Mouse (Mus musculus): ENCODE data around the gene 9130019O22Rik.
"Not testable (repeated sequence)": the region's sequence is repeated elsewhere in the genome, so short reads cannot be mapped to it uniquely, and the experiment has no call there.

9130019O22Rik gene

GRCm38 (mm10) chr7:127386641-127387392 is at the start of gene 9130019O22Rik:
9130019O22Rik (minus strand) TSS chr7:127387166.
- DNase-seq (ENCODE audit: low spot score), result peak; percentile 86

- no peak for DNase-seq (ENCODE audit: low spot score)
Observed at GRCm38 (mm10) chr7:127435206-127435605, 48.2 kb upstream of the 9130019O22Rik start.

GRCm38 (mm10) chr7:127426354-127426753 is 39.4 kb upstream of the 9130019O22Rik start:
- no peak for DNase-seq (ENCODE audit: low spot score)

- DNase-seq (ENCODE audit: low spot score), result no peak
Observed at GRCm38 (mm10) chr7:127425911-127426310, 38.9 kb upstream of the 9130019O22Rik start.

- DNase-seq (ENCODE audit: low spot score), result no peak
Observed at GRCm38 (mm10) chr7:127425291-127425690, 38.3 kb upstream of the 9130019O22Rik start.

- peak; percentile 14 for DNase-seq (ENCODE audit: low spot score)
Observed at GRCm38 (mm10) chr7:127422247-127422646, 35.3 kb upstream of the 9130019O22Rik start.

- peak; percentile 98 for DNase-seq (ENCODE audit: low spot score)
Observed at GRCm38 (mm10) chr7:127421388-127422191, 34.6 kb upstream of the 9130019O22Rik start, which contains the start of gene Zfp688. Zfp688 (minus strand) TSS chr7:127422068.

GRCm38 (mm10) chr7:127411418-127411817 is 24.5 kb upstream of the 9130019O22Rik start:
- DNase-seq (ENCODE audit: low spot score), result no peak

- DNase-seq (ENCODE audit: low spot score), result peak; percentile 83
Observed at GRCm38 (mm10) chr7:127406002-127406987, 19.3 kb upstream of the 9130019O22Rik start, which contains the start of gene Zfp764. Zfp764 (minus strand) TSS chr7:127406822.

GRCm38 (mm10) chr7:127404101-127404500 is 17.1 kb upstream of the 9130019O22Rik start:
- DNase-seq (ENCODE audit: low spot score), result not testable (repeated sequence)

- no peak for DNase-seq (ENCODE audit: low spot score)
Observed at GRCm38 (mm10) chr7:127402980-127403379, 16.0 kb upstream of the 9130019O22Rik start.

- no peak for DNase-seq (ENCODE audit: low spot score)
Observed at GRCm38 (mm10) chr7:127400355-127400754, 13.4 kb upstream of the 9130019O22Rik start.

- DNase-seq (ENCODE audit: low spot score), result no peak
Observed at GRCm38 (mm10) chr7:127393944-127394333, 7.0 kb upstream of the 9130019O22Rik start.

GRCm38 (mm10) chr7:127393157-127393943 is 6.4 kb upstream of the 9130019O22Rik start, which contains the start of gene E430018J23Rik:
E430018J23Rik (minus strand) TSS chr7:127393629.
- peak; percentile 92 for DNase-seq (ENCODE audit: low spot score)

- DNase-seq (ENCODE audit: low spot score), result no peak
Observed at GRCm38 (mm10) chr7:127392251-127392824, 5.4 kb upstream of the 9130019O22Rik start.

GRCm38 (mm10) chr7:127391538-127391937 is 4.6 kb upstream of the 9130019O22Rik start:
- DNase-seq (ENCODE audit: low spot score), result no peak

- no peak for DNase-seq (ENCODE audit: low spot score)
Observed at GRCm38 (mm10) chr7:127390306-127390705, 3.3 kb upstream of the 9130019O22Rik start.

- not testable (repeated sequence) for DNase-seq (ENCODE audit: low spot score)
Observed at GRCm38 (mm10) chr7:127388201-127388600, 1.2 kb upstream of the 9130019O22Rik start.

GRCm38 (mm10) chr7:127385560-127385959 is 1.4 kb downstream of the 9130019O22Rik start:
- DNase-seq (ENCODE audit: low spot score), result not testable (repeated sequence)

- no peak for DNase-seq (ENCODE audit: low spot score)
Observed at GRCm38 (mm10) chr7:127378310-127378921, 8.6 kb downstream of the 9130019O22Rik start.

All from T-cell, adult 2 months (primary cell).